Mouse (Mus musculus): ENCODE data around the gene AI464131.
"Not testable (repeated sequence)": the region's sequence is repeated elsewhere in the genome, so short reads cannot be mapped to it uniquely, and the experiment has no call there.

AI464131 gene

DNA sequence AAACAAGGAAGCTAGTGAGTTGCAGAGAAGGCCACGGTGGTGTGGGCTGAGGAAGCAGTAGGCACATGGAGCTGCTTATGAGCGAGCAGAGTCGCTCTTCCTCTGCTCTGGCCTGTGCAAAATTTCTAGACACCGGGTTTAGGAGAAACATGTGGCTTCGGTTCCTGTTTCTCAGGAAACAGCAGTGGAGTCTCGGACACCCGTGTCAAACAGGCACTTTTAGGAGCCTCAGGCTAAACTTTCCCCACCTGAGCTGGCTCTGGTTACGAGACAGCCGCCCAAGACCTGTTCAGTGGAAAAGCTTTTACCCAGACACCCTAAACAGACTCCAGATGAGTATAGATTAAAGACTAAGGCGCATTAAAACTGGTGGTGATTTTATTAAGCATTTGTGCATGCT is 33.7 kb downstream of the AI464131 start:
- no peak for DNase-seq (ENCODE audit: low spot score)

DNA sequence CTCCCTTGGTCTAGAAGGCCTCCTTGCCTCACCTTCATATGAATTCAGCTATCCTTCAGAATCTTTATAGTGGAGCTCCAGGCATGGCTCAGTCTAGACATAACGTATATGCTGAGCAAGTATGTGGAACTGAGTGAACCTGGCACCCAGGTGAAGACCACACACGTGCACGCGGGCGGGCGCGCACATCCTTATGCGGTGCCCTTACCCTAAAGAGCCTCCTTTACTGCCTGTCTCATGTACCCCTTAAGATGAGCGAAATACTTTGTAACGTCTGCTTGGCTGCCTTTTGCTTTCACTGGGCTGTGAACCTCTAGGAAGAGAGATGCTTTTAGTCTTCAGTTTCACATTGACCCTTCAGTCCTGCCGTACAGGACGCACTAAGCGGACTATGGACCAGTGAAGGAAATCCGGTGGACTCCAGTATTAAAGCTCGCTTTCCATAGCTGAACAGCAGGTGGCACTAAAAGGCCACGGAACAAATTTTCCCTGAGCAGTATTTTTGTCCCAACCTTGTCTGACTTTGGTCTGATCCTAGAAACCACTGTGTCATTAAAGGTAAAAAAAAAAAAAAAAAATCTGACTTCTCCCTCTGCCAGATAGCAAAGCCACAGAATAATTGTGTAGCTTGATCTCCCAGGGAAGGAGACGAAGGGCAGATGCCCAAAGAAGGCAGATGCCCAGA is 34.3 kb downstream of the AI464131 start:
- no peak for DNase-seq (ENCODE audit: low spot score)

DNA sequence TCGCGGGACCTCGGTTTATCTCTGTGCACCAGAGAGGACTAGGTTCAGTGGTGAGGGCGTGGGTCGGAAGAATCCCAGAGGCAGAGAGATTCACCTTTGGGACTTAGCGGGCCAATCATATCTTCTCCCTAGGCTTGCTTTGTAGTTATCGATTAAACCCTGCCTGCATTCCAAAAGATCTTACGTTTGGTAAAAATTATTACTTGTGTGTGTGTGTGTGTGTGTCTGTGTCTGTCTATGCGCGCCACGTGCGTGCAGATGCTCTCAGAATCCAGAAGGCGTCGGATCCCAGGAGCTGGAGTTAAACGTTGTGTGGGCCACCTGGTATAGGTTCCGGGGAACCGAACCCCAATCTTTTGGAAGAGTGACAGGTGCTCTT is 37.6 kb downstream of the AI464131 start:
- DNase-seq (ENCODE audit: low spot score): no peak

DNA sequence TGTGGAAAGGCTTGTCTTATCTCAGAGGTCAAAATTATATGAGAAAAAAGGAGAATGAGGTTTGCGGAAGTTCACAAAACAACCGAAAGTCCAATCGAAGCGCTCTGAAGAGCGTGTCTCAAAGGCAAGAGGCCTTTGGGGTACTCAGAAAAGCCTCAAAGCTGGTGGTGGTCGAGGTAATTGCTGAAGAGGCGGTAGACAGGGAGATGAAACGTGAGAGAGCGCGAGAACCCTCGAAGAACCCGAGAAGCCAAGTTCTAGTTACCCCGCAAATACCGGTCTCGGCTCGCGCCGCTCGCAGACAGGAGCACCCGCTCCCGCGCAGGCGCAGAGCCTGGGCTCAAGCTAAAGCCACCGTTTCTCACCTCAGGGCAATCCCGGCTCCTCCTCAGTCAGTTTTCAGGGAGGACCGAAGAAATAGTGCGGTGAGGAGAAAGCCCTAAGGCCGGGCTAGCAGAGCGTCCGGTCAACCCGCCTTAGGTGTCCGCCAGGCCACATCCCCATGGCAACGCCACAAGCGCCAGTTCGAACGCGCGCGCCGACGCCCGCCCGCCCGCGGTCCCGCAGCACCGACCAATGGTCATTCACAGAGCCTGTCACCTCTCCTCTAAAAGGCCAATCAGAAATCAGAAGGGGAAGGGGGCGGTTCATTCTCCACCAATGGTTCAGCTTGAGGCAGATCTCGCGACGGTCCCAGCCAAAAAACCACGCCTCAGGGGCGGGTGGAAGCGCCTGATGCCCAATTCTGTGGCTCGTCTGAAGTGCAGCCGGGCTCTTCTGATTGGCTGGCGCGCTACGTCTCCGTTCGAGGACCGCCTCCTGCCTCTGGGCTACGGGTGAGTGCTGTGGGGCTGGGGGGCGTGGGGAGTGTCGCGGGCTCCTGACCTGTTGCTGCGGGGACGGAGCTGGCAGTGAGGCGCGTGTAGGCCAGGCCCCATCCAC is 38.3 kb downstream of the AI464131 start, which contains the start of the genes Kif24 and Nudt2:
TSS of gene Kif24 (minus strand) at position 543 of the 942 bp plus-strand sequence.
TSS of gene Nudt2 (plus strand) at position 807 of the 942 bp plus-strand sequence.
- DNase-seq (ENCODE audit: low spot score): peak; percentile 89

DNA sequence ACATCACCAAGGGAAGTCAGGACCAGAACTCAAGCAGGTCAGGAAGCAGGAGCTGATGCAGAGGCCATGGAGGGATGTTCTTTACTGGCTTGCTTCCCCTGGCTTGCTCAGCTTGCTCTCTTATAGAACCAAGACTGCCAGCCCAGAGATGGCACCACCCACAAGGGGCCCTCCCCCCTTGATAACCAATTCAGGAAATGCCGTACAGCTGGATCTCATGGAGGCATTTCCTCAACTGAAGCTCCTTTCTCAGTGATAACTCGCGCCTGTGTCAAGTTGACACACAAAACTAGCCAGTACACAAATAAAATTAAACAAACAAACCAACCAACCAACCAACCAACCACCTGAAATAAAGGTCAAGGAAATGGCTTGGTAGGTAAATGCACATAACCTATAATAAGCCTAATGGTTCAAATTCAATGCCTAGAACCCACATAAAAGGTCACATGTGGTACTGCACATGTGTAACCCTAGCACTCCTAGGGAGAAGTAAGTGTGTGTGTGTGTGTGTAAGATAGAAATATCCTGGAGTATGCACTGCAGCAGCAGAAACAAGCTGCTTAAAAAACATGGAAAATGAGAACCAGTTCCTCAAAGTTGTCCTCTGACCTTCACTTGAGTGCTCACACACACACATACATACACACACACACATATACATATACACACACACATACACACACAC is 39.7 kb downstream of the AI464131 start:
- not testable (repeated sequence) for DNase-seq (ENCODE audit: low spot score)

DNA sequence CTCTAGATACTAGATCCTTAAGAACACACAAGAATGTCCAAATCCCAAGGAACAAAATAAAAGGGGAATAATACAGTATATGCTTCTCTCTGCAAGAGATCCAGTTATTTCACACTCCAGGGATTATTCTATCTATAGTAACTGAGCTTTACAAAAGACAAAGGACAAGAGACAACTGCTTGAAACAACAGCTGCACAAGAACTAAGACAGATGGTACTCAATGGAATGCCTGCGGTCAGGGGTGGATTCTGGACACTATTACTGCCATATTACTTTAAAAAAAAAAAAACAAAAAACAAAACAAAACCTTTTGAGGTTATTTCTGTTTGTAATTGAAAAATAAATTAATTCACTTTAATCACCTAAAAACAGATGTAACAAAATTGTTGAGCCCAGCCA is 42.2 kb downstream of the AI464131 start:
- DNase-seq (ENCODE audit: low spot score): no peak

DNA sequence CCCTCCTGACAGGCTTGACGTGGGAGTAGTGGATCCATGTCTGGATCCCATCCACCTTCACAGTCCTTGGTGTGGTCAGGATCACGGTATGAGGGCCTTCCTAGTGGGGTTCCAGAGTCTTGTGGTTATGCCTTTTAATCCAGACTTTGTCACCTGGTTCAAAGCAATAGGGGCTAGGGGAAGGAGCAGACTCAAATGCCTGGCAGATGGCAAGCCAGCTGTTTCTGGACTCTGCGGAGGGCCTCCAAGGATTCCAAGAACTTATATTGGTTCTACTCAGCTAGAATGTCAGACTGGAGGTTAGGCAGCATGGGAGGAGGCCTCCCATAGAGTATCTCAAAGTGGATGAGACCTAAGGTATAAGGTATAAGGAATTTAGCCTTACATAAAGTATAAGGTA is 55.3 kb downstream of the AI464131 start:
- DNase-seq (ENCODE audit: low spot score): no peak

All from urinary bladder, postnatal 10 days (tissue).